Mouse (Mus musculus) ovary, postnatal 14 days (tissue): ENCODE measurements around the gene Hectd2.

Experiments
- DNase-seq: peaks from one replicate; pipeline ENCODE4 v3.0.0; 2022; ENCODE audit warnings: low spot score

Gene Hectd2

GRCm38 (mm10) chr19:36646132-36646828, 91.8 kb downstream of the Hectd2 start:
- peak; percentile 9 for DNase-seq

- no peak for DNase-seq
Measured at GRCm38 (mm10) chr19:36652686-36653085, 98.2 kb downstream of the Hectd2 start.

- no peak for DNase-seq
Measured at GRCm38 (mm10) chr19:36662734-36663133, 108.3 kb downstream of the Hectd2 start.

GRCm38 (mm10) chr19:36663918-36664317, 109.5 kb downstream of the Hectd2 start:
- DNase-seq, result no peak

GRCm38 (mm10) chr19:36664417-36664816, 110.0 kb downstream of the Hectd2 start:
- no peak for DNase-seq

- DNase-seq, result no peak
Measured at GRCm38 (mm10) chr19:36665206-36665605, 110.8 kb downstream of the Hectd2 start.

- no peak for DNase-seq
Measured at GRCm38 (mm10) chr19:36665641-36666040, 111.2 kb downstream of the Hectd2 start.

GRCm38 (mm10) chr19:36666471-36666870, 112.0 kb downstream of the Hectd2 start:
- DNase-seq, result no peak

- no peak for DNase-seq
Measured at GRCm38 (mm10) chr19:36667368-36667767, 112.9 kb downstream of the Hectd2 start.

- no peak for DNase-seq
Measured at GRCm38 (mm10) chr19:36668098-36668497, 113.7 kb downstream of the Hectd2 start.

- DNase-seq, result no peak
Measured at GRCm38 (mm10) chr19:36668881-36669639, 114.6 kb downstream of the Hectd2 start.

- DNase-seq, result no peak
Measured at GRCm38 (mm10) chr19:36669720-36670451, 115.4 kb downstream of the Hectd2 start.
